Mouse (Mus musculus) liver, embryonic 16.5 days (tissue): ENCODE data around the gene Rbfox3. TPM values are rescaled to one million over a fixed set of nuclear protein-coding genes. Genes with fewer than 3 reads are reported as not detected.

ENCODE experiments used
- ATAC-seq: fragments of 200-750 bp; cut with Nextera tagmentation; 2 replicates; pipeline ENCODE4 v1.8.0; 2017; ENCODE audit warnings: low read depth, mild to moderate bottlenecking, moderate number of reproducible peaks, moderate library complexity
- H3K27ac ChIP-seq: fragments of 300-500 bp; sonication (generic); 2 replicates; pipeline ENCODE4 v1.5.1; 2014; ENCODE audit warnings: mild to moderate bottlenecking, low read length
- H3K27me3 ChIP-seq: fragments of 300-500 bp; sonication (generic); 2 replicates; pipeline ENCODE4 v1.6.1; 2014; ENCODE audit warnings: low read depth, low read length, mixed read lengths; ENCODE audit not compliant: control insufficient read depth, insufficient read depth
- H3K36me3 ChIP-seq: fragments of 300-500 bp; sonication (generic); 2 replicates; pipeline ENCODE4 v1.6.1; 2014; ENCODE audit warnings: mild to moderate bottlenecking; ENCODE audit not compliant: control insufficient read depth, insufficient read depth
- H3K4me1 ChIP-seq: fragments of 300-500 bp; sonication (generic); 2 replicates; pipeline ENCODE4 v1.6.1; 2014; ENCODE audit warnings: low read depth, low read length, mixed read lengths; ENCODE audit not compliant: control insufficient read depth
- H3K4me2 ChIP-seq: fragments of 300-500 bp; sonication (generic); 2 replicates; pipeline ENCODE4 v1.6.1; 2014; ENCODE audit warnings: low read depth, low read length, mixed read lengths
- H3K4me3 ChIP-seq: fragments of 300-500 bp; sonication (generic); 2 replicates; pipeline ENCODE4 v1.5.1; 2014; ENCODE audit warnings: low read depth, mild to moderate bottlenecking, low read length
- H3K9ac ChIP-seq: fragments of 300-500 bp; sonication (generic); 2 replicates; pipeline ENCODE4 v1.6.1; 2014; ENCODE audit warnings: low read depth, low read length
- H3K9me3 ChIP-seq: fragments of 300-500 bp; sonication (generic); replicated peaks from 2 replicates; pipeline ENCODE4 v1.6.1; 2016; ENCODE audit warnings: low read length; ENCODE audit not compliant: control insufficient read depth
- WGBS: fragments of 180-500 bp; shearing (Covaris S2); extraction: QIAGEN DNeasy Blood & Tissue Kit; methylation state at CpG from one replicate; pipeline ENCODE4 v1.1.7; 2014; ENCODE audit not compliant: insufficient replicate concordance; 5-methylcytosine and 5-hydroxymethylcytosine counted together
- polyA plus RNA-seq: library from polyadenylated mRNA; unstranded; fragments of >200 nt; fragmentation: Nextera tagmentation; extraction: Ambion mirVana; gene quantifications from 2 replicates; pipeline ENCODE4 v1.2.1, GENCODE M21; 2015

The Rbfox3 gene
- polyA plus RNA-seq, 1 experiment from 2014 or later = 0.40 TPM

GRCm38 (mm10) chr11:118601484-118601883 lies 309.9 kb downstream of the Rbfox3 start:
- Histone ChIP-seq H3K27me3 (no peaks in the 10 kb centered on the region), H3K36me3 (no peaks in the 10 kb centered on the region), H3K4me1 (no peaks in the 10 kb centered on the region), H3K27ac (no peak overlapping the region), H3K4me2 (no peak overlapping the region), H3K9me3 (no peaks in the 10 kb centered on the region), H3K4me3 (no peak overlapping the region), H3K9ac (no peak overlapping the region)
- no peak for ATAC-seq
- 51% methylated on average over 9 of the region's 9 CpGs for WGBS

- Histone ChIP-seq H3K4me1 (no peaks in the 10 kb centered on the region), H3K27me3 (no peaks in the 10 kb centered on the region), H3K9me3 (no peaks in the 10 kb centered on the region), H3K36me3 (no peaks in the 10 kb centered on the region), H3K4me2 (no peak overlapping the region), H3K27ac (no peak overlapping the region), H3K4me3 (no peak overlapping the region), H3K9ac (no peak overlapping the region)
- no peak for ATAC-seq
- WGBS = 4% methylated on average over 9 of the region's 9 CpGs
These were observed 311.2 kb downstream of the Rbfox3 start for GRCm38 (mm10) chr11:118600168-118600567.

GRCm38 (mm10) chr11:118598726-118599125 lies 312.7 kb downstream of the Rbfox3 start:
- Histone ChIP-seq H3K27me3 (no peaks in the 10 kb centered on the region), H3K9me3 (no peaks in the 10 kb centered on the region), H3K4me2 (no peak overlapping the region), H3K36me3 (no peaks in the 10 kb centered on the region), H3K4me1 (no peaks in the 10 kb centered on the region), H3K4me3 (no peak overlapping the region), H3K9ac (no peak overlapping the region), H3K27ac (no peak overlapping the region)
- 39% methylated on average over 5 of the region's 5 CpGs for WGBS
- ATAC-seq = no peak

- no peak overlapping the region for H3K27ac ChIP-seq
- no peak for ATAC-seq
These were observed 326.6 kb downstream of the Rbfox3 start for GRCm38 (mm10) chr11:118584826-118585225.

DNA sequence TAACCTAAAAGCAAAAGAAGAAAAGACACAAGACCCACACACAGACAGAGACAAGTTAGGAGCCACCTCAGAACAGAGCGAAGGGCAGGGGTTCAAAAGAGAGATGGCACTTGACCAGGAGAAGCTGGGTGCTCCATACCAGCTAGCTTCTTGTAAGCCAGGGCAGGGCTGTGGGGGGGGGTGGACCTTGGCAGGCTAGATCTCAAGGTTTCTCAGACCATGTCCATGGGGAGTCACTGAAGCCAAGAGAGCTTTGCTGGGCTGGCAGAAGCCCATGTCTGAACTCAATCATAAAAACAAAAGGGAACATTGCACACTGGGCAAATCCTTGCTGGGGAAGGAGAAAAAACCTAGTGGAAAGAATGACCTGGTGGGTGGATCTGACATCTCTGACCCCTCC lies 327.4 kb downstream of the Rbfox3 start:
- no peaks in the 10 kb centered on the region for H3K4me1 ChIP-seq
- H3K4me2 ChIP-seq = no peak overlapping the region
- no peaks in the 10 kb centered on the region for H3K9me3 ChIP-seq
- H3K9ac ChIP-seq = no peak overlapping the region
- 71% methylated on average over 1 of the region's 1 CpGs for WGBS
- no peak for ATAC-seq
- H3K4me3 ChIP-seq = no peak overlapping the region
- no peaks in the 10 kb centered on the region for H3K27me3 ChIP-seq
- no peak overlapping the region for H3K27ac ChIP-seq
- no peaks in the 10 kb centered on the region for H3K36me3 ChIP-seq

More at GRCm38 (mm10) chr11:118584826-118585225, 326.6 kb downstream of the Rbfox3 start:
- 8% methylated on average over 15 of the region's 15 CpGs for WGBS
- Histone ChIP-seq H3K9me3 (no peaks in the 10 kb centered on the region), H3K9ac (no peak overlapping the region), H3K4me1 (no peaks in the 10 kb centered on the region), H3K36me3 (no peaks in the 10 kb centered on the region), H3K27me3 (no peaks in the 10 kb centered on the region), H3K4me3 (no peak overlapping the region), H3K4me2 (no peak overlapping the region)

GRCm38 (mm10) chr11:118583573-118583972 lies 327.8 kb downstream of the Rbfox3 start:
- H3K9ac ChIP-seq = no peak overlapping the region
- WGBS = 70% methylated on average over 8 of the region's 8 CpGs
- ATAC-seq = no peak
- no peaks in the 10 kb centered on the region for H3K27me3 ChIP-seq
- no peak overlapping the region for H3K27ac ChIP-seq
- H3K4me2 ChIP-seq = no peak overlapping the region
- no peaks in the 10 kb centered on the region for H3K9me3 ChIP-seq
- H3K36me3 ChIP-seq = no peaks in the 10 kb centered on the region
- no peaks in the 10 kb centered on the region for H3K4me1 ChIP-seq
- H3K4me3 ChIP-seq = no peak overlapping the region

DNA sequence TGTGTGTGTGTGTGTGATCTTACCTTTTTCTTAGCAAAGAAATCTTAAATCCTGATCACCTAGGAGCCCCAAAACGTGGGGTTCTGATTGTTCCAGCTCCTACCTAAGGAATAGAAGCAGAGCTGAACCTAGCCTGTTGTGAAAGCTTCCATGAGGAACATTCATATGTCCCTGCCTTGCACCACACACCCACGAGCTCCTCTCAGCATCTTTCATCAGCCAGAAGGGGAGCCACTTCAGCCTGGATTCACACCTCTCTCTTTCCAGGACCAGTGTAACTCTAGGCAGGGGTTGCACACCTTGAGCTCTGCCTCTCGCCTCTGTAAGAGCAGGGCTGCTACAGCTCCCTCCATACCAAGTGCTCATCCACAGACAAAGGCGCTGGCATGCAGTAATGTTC lies 330.4 kb downstream of the Rbfox3 start:
- no peaks in the 10 kb centered on the region for H3K9me3 ChIP-seq
- H3K4me3 ChIP-seq = no peak overlapping the region
- H3K27me3 ChIP-seq = no peaks in the 10 kb centered on the region
- H3K4me2 ChIP-seq = no peak overlapping the region
- H3K27ac ChIP-seq = no peak overlapping the region
- H3K9ac ChIP-seq = no peak overlapping the region
- ATAC-seq = no peak
- 29% methylated on average over 4 of the region's 4 CpGs for WGBS
- H3K36me3 ChIP-seq = no peaks in the 10 kb centered on the region
- H3K4me1 ChIP-seq = no peaks in the 10 kb centered on the region

DNA sequence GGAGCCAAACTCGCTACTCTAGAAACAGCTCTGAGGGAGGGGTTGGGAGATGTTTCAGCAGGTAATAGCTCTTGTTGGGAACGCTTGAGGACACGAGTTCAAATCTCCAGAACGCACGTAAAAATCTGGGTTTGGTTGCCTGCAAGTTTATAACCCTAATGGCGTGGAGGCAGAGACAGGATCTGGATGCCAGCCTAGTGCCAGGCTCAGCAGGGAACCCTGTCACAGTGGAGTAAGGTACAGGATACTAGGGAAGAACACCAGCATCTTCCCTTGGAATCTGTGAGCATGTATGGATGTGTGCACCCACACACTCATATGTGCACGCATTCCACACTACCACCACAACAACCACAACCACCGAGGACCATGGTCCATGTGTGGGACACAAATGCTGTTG lies 331.8 kb downstream of the Rbfox3 start:
- WGBS = 63% methylated on average over 8 of the region's 8 CpGs
- ATAC-seq = no peak

DNA sequence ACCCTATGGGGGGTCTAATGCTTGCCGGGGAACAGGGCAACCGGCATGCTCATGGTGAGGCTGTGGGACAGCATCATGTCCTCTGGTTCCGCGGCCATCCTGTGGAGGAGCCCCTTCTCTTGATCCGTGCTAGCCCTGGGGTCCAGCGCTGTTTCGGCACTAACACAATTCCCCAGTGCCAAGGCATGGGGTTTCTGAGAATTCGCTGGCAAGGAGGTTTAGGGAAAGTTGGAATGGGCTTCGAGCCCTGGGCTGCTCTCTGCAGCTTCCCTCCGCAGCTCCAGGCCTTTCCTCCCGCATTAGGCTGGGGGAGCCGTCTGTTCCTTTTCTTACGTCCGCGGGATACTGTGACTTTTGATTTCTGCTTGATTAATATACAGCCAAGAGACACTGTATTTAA lies 334.1 kb downstream of the Rbfox3 start:
- H3K36me3 ChIP-seq = no peaks in the 10 kb centered on the region
- no peak overlapping the region for H3K4me2 ChIP-seq
- 56% methylated on average over 15 of the region's 15 CpGs for WGBS
- no peak overlapping the region for H3K4me3 ChIP-seq
- ATAC-seq = no peak
- H3K9me3 ChIP-seq = no peaks in the 10 kb centered on the region
- no peak overlapping the region for H3K27ac ChIP-seq
- no peaks in the 10 kb centered on the region for H3K4me1 ChIP-seq
- no peak overlapping the region for H3K9ac ChIP-seq
- H3K27me3 ChIP-seq = no peaks in the 10 kb centered on the region

More for the DNA sequence above, 331.8 kb downstream of the Rbfox3 start:
- H3K27me3 ChIP-seq = no peaks in the 10 kb centered on the region
- no peaks in the 10 kb centered on the region for H3K9me3 ChIP-seq
- no peak overlapping the region for H3K4me2 ChIP-seq
- H3K27ac ChIP-seq = no peak overlapping the region
- H3K4me3 ChIP-seq = no peak overlapping the region
- no peaks in the 10 kb centered on the region for H3K36me3 ChIP-seq
- H3K9ac ChIP-seq = no peak overlapping the region
- no peaks in the 10 kb centered on the region for H3K4me1 ChIP-seq
